Mouse (Mus musculus) adrenal gland (tissue): ENCODE data around the gene Olfr1413.

ENCODE experiments used
- intact Hi-C: fragments of 180-260 bp; cut with DNase I; formaldehyde crosslinking; loops from one replicate; pipeline ENCODE4 v1.15.1; 2025
- long read RNA-seq, 2 experiments: library from polyadenylated mRNA; unstranded; transcript quantifications; one replicate each; pipeline ENCODE4 v2.0.0; 2020; ENCODE audit warnings: borderline replicate concordance in 1 of 2; ENCODE audit not compliant: insufficient replicate concordance in 1 of 2

Gene Olfr1413
- long read RNA-seq, experiment 1: 0 reads
- long read RNA-seq, experiment 2: 0 reads

DNA sequence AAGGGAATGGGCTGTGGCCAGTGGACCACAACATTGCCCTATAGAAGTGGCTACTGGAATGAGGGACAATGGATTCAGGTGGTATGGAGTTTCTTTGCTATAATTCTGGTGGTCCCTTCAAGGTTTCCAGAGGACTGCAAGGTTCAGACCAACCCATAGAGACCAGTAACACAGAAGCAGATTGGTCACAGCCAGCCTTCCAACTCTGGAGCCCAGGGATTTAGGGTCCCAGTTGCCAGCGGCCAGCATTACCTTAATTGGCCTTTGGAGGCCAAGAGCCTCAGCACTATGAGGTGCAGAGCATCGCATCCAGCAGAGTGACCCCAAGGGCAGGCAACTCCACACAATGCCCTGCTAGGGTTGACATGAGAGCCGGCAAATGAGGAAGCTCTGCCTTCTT lies at the start of gene Olfr1413:
TSS of gene Olfr1413 (plus strand) at position 301 of the 400 bp plus-strand sequence.
- intact Hi-C loops: no loop called here

DNA sequence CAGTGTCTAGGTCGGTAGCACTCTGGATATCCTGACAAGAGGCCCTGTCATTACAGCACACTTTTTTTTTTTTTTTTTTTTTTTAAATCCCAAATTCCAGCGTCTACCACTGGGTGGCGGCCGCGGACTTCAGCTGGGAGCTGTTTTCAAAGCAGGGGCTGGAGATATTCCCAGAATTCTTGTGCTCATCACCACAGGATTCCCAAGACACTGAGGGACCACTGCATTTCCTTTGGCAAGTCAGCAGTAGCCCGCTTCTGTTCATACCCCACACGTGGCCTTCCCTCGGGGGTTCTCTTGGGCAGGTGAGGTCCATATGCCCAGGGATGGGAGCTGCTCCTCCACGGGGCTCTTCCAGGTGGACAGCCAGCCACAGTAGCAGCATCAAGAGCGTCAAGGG lies 49.7 kb upstream of the Olfr1413 start:
- intact Hi-C loops: loop anchor here (1.0 to 5.0 kb wide), 2 partner anchors 90 to 126 kb away; partner anchors contain the start of gene Otos

DNA sequence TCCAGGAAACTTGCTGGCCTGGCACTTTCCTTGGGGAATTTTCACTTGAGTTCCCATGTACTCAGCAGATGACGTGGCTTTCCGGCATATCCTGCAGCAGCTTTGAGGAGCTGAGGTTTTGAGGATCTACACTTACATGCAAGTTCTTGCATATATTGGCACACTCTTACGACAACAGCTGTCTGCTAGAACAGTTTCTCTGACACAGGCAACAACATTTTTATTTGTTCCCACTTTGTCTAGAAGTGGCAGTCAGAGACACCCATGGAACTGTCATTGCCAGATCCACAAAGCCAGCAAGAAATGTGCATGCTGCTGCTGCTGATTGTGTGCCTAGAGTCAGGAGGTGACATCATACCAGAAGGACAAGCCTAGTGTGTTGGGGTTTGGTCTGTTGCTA lies 47.4 kb upstream of the Olfr1413 start:
- intact Hi-C loops: loop anchor here (5.0 kb wide), 1 partner anchor 124 kb away; the partner anchor contains the start of gene Otos

DNA sequence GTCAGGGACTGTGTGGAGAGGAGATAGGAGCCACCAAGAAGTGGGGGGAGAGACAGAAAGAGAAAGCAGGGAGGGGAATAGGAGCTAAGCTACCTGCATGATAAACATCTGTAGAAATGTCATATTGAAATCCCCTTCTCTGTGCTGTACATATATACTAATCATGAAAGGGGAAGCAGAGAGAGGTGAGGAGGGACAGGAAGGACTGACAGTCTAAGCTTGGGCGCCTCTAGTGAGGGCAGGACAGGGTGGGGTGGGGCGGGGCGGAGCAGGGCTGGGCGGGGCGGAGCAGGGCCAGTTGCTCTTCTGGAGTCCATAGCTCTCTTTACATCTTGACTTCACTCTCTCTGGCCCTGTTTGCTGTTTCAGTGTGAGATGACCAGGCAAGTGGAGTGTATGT lies 34.1 kb upstream of the Olfr1413 start:
- intact Hi-C loops: no loop called here

GRCm38 (mm10) chr1:92539071-92539470 lies 32.1 kb upstream of the Olfr1413 start:
- intact Hi-C loops: no loop called here

- intact Hi-C loops: no loop called here
Observed at GRCm38 (mm10) chr1:92545929-92546328, 25.2 kb upstream of the Olfr1413 start.

GRCm38 (mm10) chr1:92585479-92585878 lies 14.4 kb downstream of the Olfr1413 start, which contains the start of gene Olfr1412:
Olfr1412 (plus strand) TSS chr1:92585779.
- intact Hi-C loops: no loop called here

GRCm38 (mm10) chr1:92594111-92594510 lies 23.0 kb downstream of the Olfr1413 start, which contains the start of gene Olfr1411:
Olfr1411 (plus strand) TSS chr1:92594411.
- intact Hi-C loops: no loop called here

DNA sequence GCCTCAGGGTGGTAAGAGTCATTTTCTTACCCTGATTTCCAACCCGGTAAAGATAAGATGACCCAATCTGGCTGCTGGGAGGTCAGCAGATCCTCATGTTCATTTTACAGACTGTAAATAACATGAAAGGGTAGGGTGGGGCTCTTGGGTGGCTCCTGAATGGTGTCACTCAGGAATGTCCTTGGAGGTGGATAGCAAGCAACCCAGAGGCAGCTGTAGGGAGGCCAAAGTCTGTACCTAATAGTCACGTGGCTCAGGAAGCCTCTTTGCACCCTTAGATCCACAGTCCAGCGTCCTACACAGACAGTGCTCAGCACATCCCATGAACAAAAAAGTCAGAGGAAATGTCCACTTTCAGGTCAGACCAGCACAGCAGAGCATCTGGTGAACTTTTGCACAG lies 24.9 kb downstream of the Olfr1413 start:
- intact Hi-C loops: no loop called here

GRCm38 (mm10) chr1:92605482-92605881 lies 34.4 kb downstream of the Olfr1413 start, which contains the start of gene Olfr1410:
Olfr1410 (plus strand) TSS chr1:92605782.
- intact Hi-C loops: loop anchor here (10.0 kb wide), 1 partner anchor 691 kb away; no protein-coding TSS in a partner anchor

DNA sequence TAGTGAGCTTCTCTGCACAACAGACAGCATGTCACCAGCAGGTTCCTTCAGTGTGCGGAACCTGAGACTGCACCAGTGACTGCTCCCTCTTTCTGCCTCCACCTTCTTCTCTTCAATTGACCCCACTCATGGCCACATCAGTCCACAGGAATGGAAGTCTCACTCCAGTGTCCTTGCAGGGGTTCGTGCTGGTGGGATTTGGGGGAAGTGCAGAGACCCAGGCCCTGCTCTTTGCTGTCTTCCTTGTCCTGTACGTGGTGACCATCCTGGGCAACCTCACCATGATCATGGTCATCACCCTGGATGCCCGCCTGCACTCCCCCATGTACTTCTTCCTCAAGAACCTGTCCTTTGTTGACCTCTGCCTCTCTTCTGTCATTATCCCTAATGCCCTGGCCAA lies 36.6 kb downstream of the Olfr1413 start:
- intact Hi-C loops: loop anchor here (10.0 kb wide), 1 partner anchor 693 kb away; no protein-coding TSS in a partner anchor

DNA sequence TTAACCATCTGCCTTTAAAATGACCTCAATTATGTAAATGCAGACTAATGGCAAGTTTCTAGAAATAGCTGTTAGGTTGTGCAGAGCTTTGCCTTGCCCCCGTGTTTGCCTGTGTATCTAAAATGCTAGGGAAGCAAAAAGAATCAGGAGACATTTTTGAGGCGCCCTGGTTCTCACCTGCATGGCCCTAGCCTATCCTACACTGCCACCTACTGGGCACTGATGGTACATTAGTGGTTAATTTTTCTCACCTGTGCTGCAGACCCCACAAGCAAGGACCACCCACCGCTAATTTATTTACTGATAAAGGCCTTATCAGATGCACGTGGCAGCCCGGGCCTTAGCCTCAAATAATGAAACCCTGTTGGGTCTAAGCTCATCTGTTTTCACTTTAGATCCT lies 39.9 kb downstream of the Olfr1413 start:
- intact Hi-C loops: loop anchor here (1.0 to 10.0 kb wide), 2 partner anchors 90 to 224 kb away; partner anchors contain the start of gene Gpc1

GRCm38 (mm10) chr1:92613175-92613574 lies 42.1 kb downstream of the Olfr1413 start:
- intact Hi-C loops: loop anchor here (10.0 kb wide), 1 partner anchor 222 kb away; the partner anchor contains the start of gene Gpc1

- intact Hi-C loops: loop anchor here (1.0 to 10.0 kb wide), 2 partner anchors 33 to 220 kb away; partner anchors contain the start of gene Gpc1
Observed at GRCm38 (mm10) chr1:92614516-92614915, 43.4 kb downstream of the Olfr1413 start.

DNA sequence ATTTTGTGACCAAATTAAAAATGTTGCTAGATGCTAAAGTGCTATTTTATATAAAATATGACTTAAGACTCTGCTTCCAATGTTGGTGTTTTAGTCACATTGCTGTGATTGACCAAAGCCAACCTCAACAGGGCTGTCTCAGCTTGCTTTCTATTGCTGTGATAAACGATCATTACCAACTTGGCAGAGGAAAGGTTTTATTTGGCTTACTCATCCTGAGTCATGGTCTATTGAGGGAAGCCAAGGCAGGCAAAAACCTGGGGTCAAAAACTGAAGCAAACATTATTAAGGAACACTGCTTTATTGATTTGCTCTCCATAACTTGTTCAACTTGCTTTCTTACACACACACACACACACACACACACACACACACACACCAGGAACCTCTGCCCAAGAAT lies 44.9 kb downstream of the Olfr1413 start:
- intact Hi-C loops: loop anchor here (10.0 kb wide), 1 partner anchor 219 kb away; the partner anchor contains the start of gene Gpc1

GRCm38 (mm10) chr1:92617488-92617887 lies 46.4 kb downstream of the Olfr1413 start, which contains the start of gene Olfr12:
Olfr12 (plus strand) TSS chr1:92617788.
- intact Hi-C loops: loop anchor here (10.0 kb wide), 1 partner anchor 217 kb away; the partner anchor contains the start of gene Gpc1

DNA sequence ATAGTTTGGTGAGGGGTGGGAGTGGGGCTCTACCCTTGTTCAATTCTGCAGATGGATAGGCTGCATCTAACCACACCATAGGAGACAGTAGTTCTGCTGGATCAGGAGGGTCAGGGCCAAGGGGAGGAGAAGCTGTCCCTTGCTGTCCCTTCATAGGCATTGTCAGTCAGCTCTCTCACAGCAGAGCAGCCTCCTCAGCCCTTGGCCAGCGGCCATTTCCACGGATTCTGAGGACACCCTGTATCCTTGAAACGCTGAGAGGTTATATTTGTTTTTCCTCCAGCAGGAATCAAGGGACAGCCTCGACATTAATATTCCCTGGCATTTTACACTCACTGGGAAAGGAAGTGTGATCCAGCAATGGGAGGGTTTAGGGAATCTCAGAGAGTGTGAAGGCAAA lies 47.2 kb downstream of the Olfr1413 start:
- intact Hi-C loops: loop anchor here (10.0 kb wide), 1 partner anchor 216 kb away; the partner anchor contains the start of gene Gpc1
